Mouse (Mus musculus) erythroblast, embryonic 14.5 days (primary cell): ENCODE measurements around the gene Ube2i.

Experiments used
- GATA1 ChIP-seq: IDR thresholded peaks from 2 replicates; pipeline ENCODE4 v1.6.1; 2012; ENCODE audit warnings: low read length, inconsistent platforms, mixed read lengths
- TAL1 ChIP-seq: IDR thresholded peaks from 3 replicates; pipeline ENCODE4 v1.6.1; 2012; ENCODE audit warnings: low read length, inconsistent platforms, mixed read lengths

DNA sequence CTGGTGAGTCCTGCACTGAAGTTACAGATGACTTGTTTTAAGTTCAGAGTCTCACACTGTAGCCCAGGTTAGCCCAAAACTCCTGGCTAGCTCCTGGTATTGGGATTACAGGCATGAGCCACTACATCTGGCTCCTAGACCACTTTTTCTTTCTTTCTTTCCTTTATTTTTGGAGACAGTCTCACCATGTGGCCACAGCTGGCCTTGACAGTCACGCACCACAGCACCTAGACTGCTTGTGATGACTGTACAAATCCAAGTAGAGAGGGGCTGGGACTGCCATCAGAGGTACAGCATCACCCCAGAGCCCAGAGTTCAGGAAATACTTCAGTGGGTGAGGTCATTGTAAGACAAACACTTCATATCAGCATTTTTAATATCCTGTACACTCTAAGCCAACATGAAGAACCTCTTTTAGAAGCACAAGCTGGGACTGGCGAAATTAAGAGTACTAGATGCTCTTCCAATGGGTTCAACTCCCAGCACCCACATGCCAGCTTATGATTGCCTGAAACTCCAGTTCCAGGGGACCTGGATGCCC is 3.6 kb downstream of the Ube2i start:
- TF ChIP-seq GATA1 = no peak
- no peak for TF ChIP-seq TAL1
